Mouse (Mus musculus): ENCODE measurements around the gene Nemp2. TPM values are rescaled to one million over a fixed set of nuclear protein-coding genes. Genes with fewer than 3 reads are reported as not detected.

Nemp2 gene
- total and polyA plus RNA-seq, 3 experiments: 1.1 to 21.3 (median 13.2) TPM

- DNase-seq (ENCODE audit: low spot score) (no peak), ATAC-seq (ENCODE audit: extremely low read depth, insufficient number of reproducible peaks, low FRiP score, poor library complexity, severe bottlenecking) (no peak)
- peaks cover 18% of the 10 kb centered on the region for H3K4me1 ChIP-seq (ENCODE audit: insufficient read depth, low read depth, low read length)
- H3K4me3 ChIP-seq (ENCODE audit: low read depth, low read length): no peak overlapping the region
- TF ChIP-seq POLR2AphosphoS5 (IDR thresholded peaks at IDR 0.05; ENCODE audit: insufficient replicate concordance, low read depth, low read length): no peak
- TF ChIP-seq TAL1 (conservative IDR thresholded peaks at IDR 0.05; ENCODE audit: low read depth, low read length): no peak
- TF ChIP-seq GATA2 (IDR thresholded peaks at IDR 0.05; ENCODE audit: borderline replicate concordance, low read depth, low read length): no peak
- TF ChIP-seq GATA1 (IDR thresholded peaks at IDR 0.05; ENCODE audit: borderline replicate concordance, low read length): no peak
- TF ChIP-seq CTCF (IDR thresholded peaks at IDR 0.05; ENCODE audit: low read depth, low read length): no peak
- H3K27me3 ChIP-seq (ENCODE audit: insufficient read depth, low read length): no peaks in the 10 kb centered on the region
- H3K9me3 ChIP-seq (replicated peaks): no peaks in the 10 kb centered on the region
- peaks cover 39% of the 10 kb centered on the region for H3K36me3 ChIP-seq (replicated peaks)
Measured at GRCm38 (mm10) chr1:52634251-52634650, 3.7 kb downstream of the Nemp2 start.

- TF ChIP-seq CTCF (IDR thresholded peaks at IDR 0.05; ENCODE audit: low read depth, low read length) (no peak), TAL1 (conservative IDR thresholded peaks at IDR 0.05; ENCODE audit: low read depth, low read length) (no peak), GATA2 (IDR thresholded peaks at IDR 0.05; ENCODE audit: borderline replicate concordance, low read depth, low read length) (no peak), GATA1 (IDR thresholded peaks at IDR 0.05; ENCODE audit: borderline replicate concordance, low read length) (no peak), POLR2AphosphoS5 (IDR thresholded peaks at IDR 0.05; ENCODE audit: insufficient replicate concordance, low read depth, low read length) (no peak)
- DNase-seq (ENCODE audit: low spot score) (no peak), ATAC-seq (ENCODE audit: extremely low read depth, insufficient number of reproducible peaks, low FRiP score, poor library complexity, severe bottlenecking) (no peak)
- peaks cover 15% of the 10 kb centered on the region for H3K4me1 ChIP-seq (ENCODE audit: insufficient read depth, low read depth, low read length)
- H3K9me3 ChIP-seq (replicated peaks): no peaks in the 10 kb centered on the region
- no peak overlapping the region for H3K4me3 ChIP-seq (ENCODE audit: low read depth, low read length)
- no peaks in the 10 kb centered on the region for H3K27me3 ChIP-seq (ENCODE audit: insufficient read depth, low read length)
- H3K36me3 ChIP-seq (replicated peaks): peaks cover 52% of the 10 kb centered on the region
Measured at GRCm38 (mm10) chr1:52635932-52636331, 5.4 kb downstream of the Nemp2 start.

GRCm38 (mm10) chr1:52638101-52638500 is 7.6 kb downstream of the Nemp2 start:
- peaks cover 6% of the 10 kb centered on the region; the same call in 1 of the 2 replicates for H3K4me1 ChIP-seq (ENCODE audit: insufficient read depth, low read depth, low read length)
- no peak for DNase-seq (ENCODE audit: low spot score)
- H3K4me3 ChIP-seq (ENCODE audit: low read depth, low read length): no peak overlapping the region
- no peaks in the 10 kb centered on the region for H3K9me3 ChIP-seq (replicated peaks)
- no peak for ATAC-seq (ENCODE audit: extremely low read depth, insufficient number of reproducible peaks, low FRiP score, poor library complexity, severe bottlenecking)
- TF ChIP-seq GATA1 (IDR thresholded peaks at IDR 0.05; ENCODE audit: borderline replicate concordance, low read length) (no peak), CTCF (IDR thresholded peaks at IDR 0.05; ENCODE audit: low read depth, low read length) (no peak), TAL1 (conservative IDR thresholded peaks at IDR 0.05; ENCODE audit: low read depth, low read length) (no peak), POLR2AphosphoS5 (IDR thresholded peaks at IDR 0.05; ENCODE audit: insufficient replicate concordance, low read depth, low read length) (no peak), GATA2 (IDR thresholded peaks at IDR 0.05; ENCODE audit: borderline replicate concordance, low read depth, low read length) (no peak)
- H3K27me3 ChIP-seq (ENCODE audit: insufficient read depth, low read length): no peaks in the 10 kb centered on the region
- H3K36me3 ChIP-seq (replicated peaks): peaks cover 53% of the 10 kb centered on the region

GRCm38 (mm10) chr1:52639090-52639489 is 8.6 kb downstream of the Nemp2 start:
- DNase-seq (ENCODE audit: low spot score) (no peak), ATAC-seq (ENCODE audit: extremely low read depth, insufficient number of reproducible peaks, low FRiP score, poor library complexity, severe bottlenecking) (no peak)
- H3K4me1 ChIP-seq (ENCODE audit: insufficient read depth, low read depth, low read length): peaks cover 6% of the 10 kb centered on the region; the same call in 1 of the 2 replicates
- H3K4me3 ChIP-seq (ENCODE audit: low read depth, low read length): no peak overlapping the region
- peaks cover 52% of the 10 kb centered on the region for H3K36me3 ChIP-seq (replicated peaks)
- no peaks in the 10 kb centered on the region for H3K27me3 ChIP-seq (ENCODE audit: insufficient read depth, low read length)
- no peaks in the 10 kb centered on the region for H3K9me3 ChIP-seq (replicated peaks)
- TF ChIP-seq GATA2 (IDR thresholded peaks at IDR 0.05; ENCODE audit: borderline replicate concordance, low read depth, low read length) (no peak), POLR2AphosphoS5 (IDR thresholded peaks at IDR 0.05; ENCODE audit: insufficient replicate concordance, low read depth, low read length) (no peak), TAL1 (conservative IDR thresholded peaks at IDR 0.05; ENCODE audit: low read depth, low read length) (no peak), CTCF (IDR thresholded peaks at IDR 0.05; ENCODE audit: low read depth, low read length) (no peak), GATA1 (IDR thresholded peaks at IDR 0.05; ENCODE audit: borderline replicate concordance, low read length) (no peak)

- ATAC-seq (ENCODE audit: extremely low read depth, insufficient number of reproducible peaks, low FRiP score, poor library complexity, severe bottlenecking) (no peak), DNase-seq (ENCODE audit: low spot score) (no peak)
- H3K4me3 ChIP-seq (ENCODE audit: low read depth, low read length): no peak overlapping the region
- TF ChIP-seq GATA1 (IDR thresholded peaks at IDR 0.05; ENCODE audit: borderline replicate concordance, low read length) (no peak), CTCF (IDR thresholded peaks at IDR 0.05; ENCODE audit: low read depth, low read length) (no peak), POLR2AphosphoS5 (IDR thresholded peaks at IDR 0.05; ENCODE audit: insufficient replicate concordance, low read depth, low read length) (no peak), TAL1 (conservative IDR thresholded peaks at IDR 0.05; ENCODE audit: low read depth, low read length) (no peak), GATA2 (IDR thresholded peaks at IDR 0.05; ENCODE audit: borderline replicate concordance, low read depth, low read length) (no peak)
- peaks cover 6% of the 10 kb centered on the region; the same call in 1 of the 2 replicates for H3K4me1 ChIP-seq (ENCODE audit: insufficient read depth, low read depth, low read length)
- no peaks in the 10 kb centered on the region for H3K27me3 ChIP-seq (ENCODE audit: insufficient read depth, low read length)
- H3K36me3 ChIP-seq (replicated peaks): peaks cover 47% of the 10 kb centered on the region
- H3K9me3 ChIP-seq (replicated peaks): no peaks in the 10 kb centered on the region
Measured at GRCm38 (mm10) chr1:52640266-52640665, 9.8 kb downstream of the Nemp2 start.

- Histone ChIP-seq H3K4me3 (ENCODE audit: low read depth, low read length) (no peak overlapping the region), H3K4me1 (ENCODE audit: insufficient read depth, low read depth, low read length) (peaks cover 6% of the 10 kb centered on the region; the same call in 1 of the 2 replicates), H3K36me3 (replicated peaks) (peaks cover 48% of the 10 kb centered on the region), H3K27me3 (ENCODE audit: insufficient read depth, low read length) (no peaks in the 10 kb centered on the region), H3K9me3 (replicated peaks) (no peaks in the 10 kb centered on the region)
- TF ChIP-seq GATA1 (IDR thresholded peaks at IDR 0.05; ENCODE audit: borderline replicate concordance, low read length): no peak
- no peak for TF ChIP-seq POLR2AphosphoS5 (IDR thresholded peaks at IDR 0.05; ENCODE audit: insufficient replicate concordance, low read depth, low read length)
- TF ChIP-seq TAL1 (conservative IDR thresholded peaks at IDR 0.05; ENCODE audit: low read depth, low read length): no peak
- TF ChIP-seq CTCF (IDR thresholded peaks at IDR 0.05; ENCODE audit: low read depth, low read length): no peak
- no peak for TF ChIP-seq GATA2 (IDR thresholded peaks at IDR 0.05; ENCODE audit: borderline replicate concordance, low read depth, low read length)
- ATAC-seq (ENCODE audit: extremely low read depth, insufficient number of reproducible peaks, low FRiP score, poor library complexity, severe bottlenecking) (peak; percentile 42; the same call in 1 of the 2 replicates), DNase-seq (ENCODE audit: low spot score) (no peak)
Measured at GRCm38 (mm10) chr1:52640736-52641135, 10.2 kb downstream of the Nemp2 start.
